9 mouse cellular contexts compared by ENCODE assay signal in genomic region chr5:119972802-119973437, GRCm38 (mm10).
A peak's percentile ranks its signal among the peaks of the same experiment; 100 is the strongest.
DNase-seq lines count a peak whose midpoint lies in the region; ATAC-seq and TF ChIP-seq lines count a peak whose summit lies in the region.
"Had no signal": no experiment of that assay in that cellular context is flagged by ENCODE, and none has a peak within 500 bp of the region (broad histone marks: within the 10 kb centered on the region; RNA-seq: fewer than 3 reads in every experiment).

No protein-coding gene starts in this region.

- H3K4me3 ChIP-seq in intestine, embryonic 15.5 days (replicated peaks), result no peak overlapping the region
- H3K4me3 ChIP-seq in intestine, postnatal 0 days (ENCODE audit: low read depth, low read length), result no peak overlapping the region
- H3K4me3 ChIP-seq in limb, embryonic 13.5 days, result peak overlapping the region; percentile 29
- H3K4me3 ChIP-seq: erythroblast, embryonic 14.5 days had no signal

- H3K4me1 ChIP-seq in intestine, embryonic 15.5 days (replicated peaks), result no peaks in the 10 kb centered on the region
- no peaks in the 10 kb centered on the region for H3K4me1 ChIP-seq in intestine, postnatal 0 days (replicated peaks; ENCODE audit: control insufficient read depth, insufficient read depth, low read length)
- peaks cover 24% of the 10 kb centered on the region for H3K4me1 ChIP-seq in limb, embryonic 13.5 days

- 31% methylated on average over 24 of the region's 24 CpGs for WGBS in intestine, embryonic 15.5 days
- WGBS in intestine, postnatal 0 days, result 27% methylated on average over 24 of the region's 24 CpGs
- WGBS in limb, embryonic 13.5 days, result 18% methylated on average over 24 of the region's 24 CpGs

- peak; percentile 31; the same call in 1 of the 2 replicates for ATAC-seq in intestine, embryonic 15.5 days
- no peak for ATAC-seq in intestine, postnatal 0 days
- ATAC-seq in limb, embryonic 13.5 days (ENCODE audit: low FRiP score, low read depth), result peak; percentile 62

- H3K27ac ChIP-seq in intestine, embryonic 15.5 days, result no peak overlapping the region
- H3K27ac ChIP-seq in intestine, postnatal 0 days (ENCODE audit: low read depth, low read length), result no peak overlapping the region
- no peak overlapping the region for H3K27ac ChIP-seq in limb, embryonic 13.5 days

- H3K27me3 ChIP-seq in intestine, embryonic 15.5 days (replicated peaks), result peaks cover 2% of the 10 kb centered on the region
- no peaks in the 10 kb centered on the region for H3K27me3 ChIP-seq in intestine, postnatal 0 days (replicated peaks; ENCODE audit: control insufficient read depth, insufficient read depth, low read length)
- peaks cover 12% of the 10 kb centered on the region for H3K27me3 ChIP-seq in limb, embryonic 13.5 days

- no peak for TF ChIP-seq CTCF in intestine, postnatal 0 days (IDR thresholded peaks at IDR 0.05; ENCODE audit: low read depth)

- H3K9me3 ChIP-seq in intestine, embryonic 15.5 days, result no peaks in the 10 kb centered on the region
- H3K9me3 ChIP-seq in intestine, postnatal 0 days (ENCODE audit: control insufficient read depth), result no peaks in the 10 kb centered on the region
- no peaks in the 10 kb centered on the region for H3K9me3 ChIP-seq in limb, embryonic 13.5 days

- H3K36me3 ChIP-seq in intestine, embryonic 15.5 days, result no peaks in the 10 kb centered on the region
- no peaks in the 10 kb centered on the region for H3K36me3 ChIP-seq in intestine, postnatal 0 days (ENCODE audit: control insufficient read depth, insufficient read depth)
- no peaks in the 10 kb centered on the region for H3K36me3 ChIP-seq in limb, embryonic 13.5 days

- H3K4me2 ChIP-seq in intestine, embryonic 15.5 days (replicated peaks), result peak overlapping the region; percentile 22; the same call in 1 of the 2 replicates
- H3K4me2 ChIP-seq in intestine, postnatal 0 days (replicated peaks; ENCODE audit: low read depth), result no peak overlapping the region
- peak overlapping the region; percentile 58 for H3K4me2 ChIP-seq in limb, embryonic 13.5 days (replicated peaks)

- H3K9ac ChIP-seq in intestine, embryonic 15.5 days, result no peak overlapping the region
- no peak overlapping the region for H3K9ac ChIP-seq in intestine, postnatal 0 days (ENCODE audit: low read depth, low read length)
- H3K9ac ChIP-seq in limb, embryonic 13.5 days, result no peak overlapping the region

- DNase-seq in brain, adult 2 months (ENCODE audit: low read depth, low spot score), result peak; percentile 57
- DNase-seq in heart, postnatal 4 days, result peak; percentile 63
- peak; percentile 50 for DNase-seq in retina, postnatal 1 day
- DNase-seq in cerebellum, adult 11-12 months, result no peak
- no peak for DNase-seq in cerebellum, postnatal 25 days

Comparison
In these comparisons a context has a peak if more than half of its experiments do, and no peak if none do; other contexts are left out.
1. DNase-seq: peak in brain, adult 2 months (single experiment), heart, postnatal 4 days (single experiment) and retina, postnatal 1 day (single experiment); none in cerebellum, adult 11-12 months (single experiment) and cerebellum, postnatal 25 days (0 of 2).